Mouse (Mus musculus) bone marrow macrophage, adult 2 months (primary cell): ENCODE measurements at regions not wholly inside any gene's neighbourhood (a gene's known extent, or its start where the extent isn't known, plus 50 kb on each side); places are given as distances from the start of the nearest gene placed in this dataset.

Experiments
- CTCF ChIP-seq: IDR thresholded peaks from 2 replicates; pipeline ENCODE4 v1.5.1; 2012; ENCODE audit warnings: low read depth, mild to moderate bottlenecking, low read length, moderate library complexity
- POLR2A ChIP-seq: IDR thresholded peaks from 2 replicates; pipeline ENCODE4 v1.6.1; 2012; ENCODE audit warnings: mild to moderate bottlenecking, low read depth, low read length, borderline replicate concordance

DNA sequence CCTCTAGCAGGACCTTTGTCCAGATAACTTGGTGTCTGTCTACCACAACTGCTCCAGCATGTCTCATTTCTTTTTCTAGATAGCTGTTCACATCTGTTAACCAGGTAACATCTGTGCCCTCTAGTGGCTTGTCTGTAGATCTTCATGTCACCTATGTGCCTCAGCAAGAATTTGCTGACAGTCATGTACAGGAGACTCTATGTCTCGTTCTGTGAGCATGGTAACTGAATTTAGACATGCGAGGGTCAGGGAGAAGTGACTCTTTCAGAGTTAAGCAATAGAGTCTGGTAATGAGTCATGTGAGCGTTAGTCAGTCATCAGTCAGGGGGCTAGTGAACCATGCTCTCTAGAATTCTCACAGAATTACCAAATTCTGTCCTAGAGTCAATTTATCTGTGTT lies 77.0 kb downstream of the Serpinb9g start:
- TF ChIP-seq POLR2A = no peak
- no peak for TF ChIP-seq CTCF
